Mouse (Mus musculus) cerebellum, adult 2 months (tissue): ENCODE data around the gene Ppm1j. TPM values are rescaled to one million over a fixed set of nuclear protein-coding genes. Genes with fewer than 3 reads are reported as not detected.

Experiments used
- DNase-seq, 2 experiments: peaks; one replicate each; pipeline ENCODE4 v3.0.0; 2021
- H3K27ac ChIP-seq: fragments of 200-500 bp; 2 replicates; pipeline ENCODE4 v1.5.1; 2012; ENCODE audit warnings: low read length, control low read depth, inconsistent platforms; ENCODE audit not compliant: insufficient read depth
- H3K27me3 ChIP-seq: fragments of 200-500 bp; 2 replicates; pipeline ENCODE4 v1.6.1; 2012; ENCODE audit warnings: inconsistent platforms, mild to moderate bottlenecking, low read length, moderate library complexity; ENCODE audit not compliant: control insufficient read depth, insufficient read depth
- H3K4me1 ChIP-seq: fragments of 200-500 bp; 2 replicates; pipeline ENCODE4 v1.6.1; 2011; ENCODE audit warnings: low read length; ENCODE audit not compliant: control insufficient read depth, insufficient read depth
- H3K4me3 ChIP-seq: fragments of 200-500 bp; replicated peaks from 2 replicates; pipeline ENCODE3; 2011; ENCODE audit warnings: mild to moderate bottlenecking, low read depth, low read length, control low read depth; ENCODE audit not compliant: insufficient read depth
- CTCF ChIP-seq: fragments of 200-500 bp; IDR thresholded peaks from 2 replicates; pipeline ENCODE4 v1.5.1; 2011; ENCODE audit warnings: low read depth, mild to moderate bottlenecking, control low read depth, low read length, moderate library complexity, borderline replicate concordance; ENCODE audit not compliant: insufficient read depth
- POLR2A ChIP-seq: fragments of 200-500 bp; IDR thresholded peaks from 2 replicates; pipeline ENCODE4 v1.6.1; 2011; ENCODE audit warnings: low read length, control low read depth, borderline replicate concordance; ENCODE audit not compliant: insufficient read depth
- WGBS: fragments of 180-500 bp; shearing (Covaris S2); methylation state at CpG from one replicate; pipeline ENCODE4 v1.1.7; 2018; 5-methylcytosine and 5-hydroxymethylcytosine counted together
- polyA plus RNA-seq: library from polyadenylated mRNA; depleted of rRNA; stranded (reverse); fragments of >200 nt; gene quantifications from 2 replicates; pipeline ENCODE4 v1.2.3, GENCODE M21; 2012; rRNA removed

Gene Ppm1j
- polyA plus RNA-seq, 1 experiment = 4.5 TPM

DNA sequence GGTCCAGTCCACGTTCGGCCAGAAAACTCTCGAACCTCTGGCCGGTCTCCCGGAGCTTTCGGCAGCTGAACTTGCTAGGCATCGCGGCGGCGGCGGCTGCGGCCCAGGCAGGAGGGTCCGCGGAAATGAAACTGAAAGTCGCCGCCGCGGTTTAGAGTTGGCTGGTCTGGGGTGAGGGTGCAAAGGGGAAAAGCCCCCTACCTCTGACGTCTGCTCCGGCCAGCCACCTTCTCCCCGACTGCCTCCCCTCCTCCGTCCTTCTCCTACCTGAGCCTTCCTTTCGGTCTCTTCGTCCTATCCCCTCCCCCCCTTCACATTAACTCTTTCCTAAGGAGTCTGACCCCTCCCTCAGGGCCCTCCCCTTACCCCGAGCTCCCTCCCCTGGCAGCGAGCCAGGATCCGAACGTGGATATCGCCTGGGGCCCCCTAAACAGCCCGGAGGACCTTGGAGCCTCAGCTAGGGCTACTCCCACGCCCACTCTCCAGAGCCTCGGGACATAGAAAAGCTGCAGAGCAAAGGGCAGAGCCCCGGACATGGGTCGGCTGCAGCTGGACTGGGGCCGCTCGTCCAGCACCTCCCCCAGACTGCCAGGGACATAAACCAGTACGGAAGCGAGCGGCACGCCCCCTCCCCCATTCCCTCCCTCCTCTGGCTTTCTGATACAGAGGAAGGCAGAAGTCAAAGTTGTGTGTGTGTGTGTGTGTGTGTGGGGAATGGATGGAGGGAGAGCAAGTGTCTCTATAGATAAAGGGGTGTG, 37.3 kb downstream of the Ppm1j start, which contains the start of gene Mov10:
Gene Mov10 (minus strand): TSS at position 573 of the 758 bp plus-strand sequence.
- no peaks in the 10 kb centered on the region for H3K27me3 ChIP-seq
- WGBS = under 1% methylated on average over 40 of the region's 40 CpGs
- DNase-seq = peak; percentile 23 to 34
- peak within 1 kb of the TSS; percentile 66 for H3K4me3 ChIP-seq
- no peaks in the 10 kb centered on the region for H3K4me1 ChIP-seq
- no peak for TF ChIP-seq CTCF
- no peak for TF ChIP-seq POLR2A
- H3K27ac ChIP-seq = no peak within 1 kb of the TSS

DNA sequence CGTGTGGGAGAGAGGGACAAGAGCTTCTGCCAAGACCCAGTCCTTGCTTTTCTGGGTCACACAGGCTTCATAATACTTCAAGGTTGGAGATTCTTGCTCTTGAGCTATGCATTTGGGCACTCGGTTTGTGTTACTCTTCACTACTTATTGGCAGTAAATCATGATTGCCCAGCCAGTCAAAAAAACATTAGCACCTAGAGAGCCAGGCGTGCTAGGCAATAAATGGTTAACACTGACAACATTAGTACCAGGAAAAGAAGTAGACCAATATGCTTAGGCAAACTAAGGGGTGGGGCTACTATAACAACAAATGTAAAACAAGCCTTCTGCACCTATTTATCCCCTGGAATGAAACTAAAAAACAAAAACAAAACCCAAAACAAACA, 37.9 kb downstream of the Ppm1j start:
- DNase-seq = no peak
- 18% methylated on average over 3 of the region's 3 CpGs for WGBS
- H3K27ac ChIP-seq = no peak overlapping the region
- H3K4me3 ChIP-seq = no peak overlapping the region
- no peaks in the 10 kb centered on the region for H3K4me1 ChIP-seq
- no peak for TF ChIP-seq POLR2A
- no peak for TF ChIP-seq CTCF
- H3K27me3 ChIP-seq = no peaks in the 10 kb centered on the region

DNA sequence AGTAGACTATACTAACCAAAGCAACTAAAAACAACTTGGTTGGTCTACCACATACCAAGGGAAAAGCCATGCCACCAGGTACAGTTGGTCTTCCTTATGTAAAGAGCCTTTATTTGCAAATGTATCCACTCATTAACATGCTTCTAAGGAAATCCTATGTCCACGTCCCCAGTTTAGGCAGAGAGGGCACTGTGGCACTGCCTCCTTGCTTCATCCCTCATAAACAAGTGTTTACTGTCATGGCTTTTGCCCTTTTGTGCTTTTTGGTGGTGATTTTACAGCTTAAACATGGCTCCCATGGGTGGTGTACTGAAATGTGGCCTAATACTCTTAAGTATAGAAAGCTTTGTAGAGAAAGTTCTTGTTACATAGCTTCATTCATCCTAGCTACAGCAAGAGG, 39.6 kb downstream of the Ppm1j start:
- Histone ChIP-seq H3K27me3 (no peaks in the 10 kb centered on the region), H3K4me1 (no peaks in the 10 kb centered on the region), H3K27ac (no peak overlapping the region), H3K4me3 (no peak overlapping the region)
- 55% methylated on average over 1 of the region's 1 CpGs for whole genome bisulfite sequencing
- TF ChIP-seq POLR2A = no peak
- TF ChIP-seq CTCF = no peak
- no peak for DNase-seq

DNA sequence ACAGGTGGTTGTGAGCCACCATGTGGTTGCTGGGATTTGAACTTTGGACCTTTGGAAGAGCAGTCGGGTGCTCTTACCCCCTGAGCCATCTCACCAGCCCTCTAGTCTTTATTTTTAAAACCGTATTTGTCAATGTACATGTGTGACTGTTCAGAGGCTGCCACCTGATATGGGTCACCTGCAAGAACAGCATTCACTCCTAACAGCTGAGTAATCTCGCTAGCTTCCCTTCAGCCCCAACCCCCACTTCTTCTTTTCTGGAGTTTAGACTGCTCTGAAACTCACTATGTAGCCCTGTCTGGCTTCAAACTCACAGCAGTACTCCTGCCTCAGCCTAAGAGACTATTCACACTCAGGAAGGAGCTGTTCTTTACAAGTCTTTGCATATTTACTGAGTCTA, 41.6 kb downstream of the Ppm1j start:
- no peak overlapping the region for H3K4me3 ChIP-seq
- TF ChIP-seq POLR2A = no peak
- no peak for TF ChIP-seq CTCF
- 87% methylated on average over 3 of the region's 3 CpGs for WGBS

More for the DNA sequence above, 41.6 kb downstream of the Ppm1j start:
- H3K4me1 ChIP-seq = no peaks in the 10 kb centered on the region
- DNase-seq = no peak
- no peaks in the 10 kb centered on the region for H3K27me3 ChIP-seq
- no peak overlapping the region for H3K27ac ChIP-seq

Other genes with a start within 250 kb of the Ppm1j start
- 29.9 and 31.9 TPM in 2 replicates for gene Slc16a1, start 142.4 kb upstream of the Ppm1j start, polyA plus RNA-seq
- gene Fam19a3, start 784 bp downstream of the Ppm1j start, polyA plus RNA-seq = 0.41 and 0.43 TPM in 2 replicates
- 30.6 and 31.2 TPM in 2 replicates for gene Rhoc, start 7.3 kb downstream of the Ppm1j start, polyA plus RNA-seq
- gene Mov10, start 37.5 kb downstream of the Ppm1j start, polyA plus RNA-seq = 3.2 and 4.1 TPM in 2 replicates
- 13.7 and 14.7 TPM in 2 replicates for gene St7l, start 82.9 kb downstream of the Ppm1j start, polyA plus RNA-seq
- gene Capza1, start 83.4 kb downstream of the Ppm1j start, polyA plus RNA-seq = 45.6 and 53.7 TPM in 2 replicates
- gene Wnt2b, start 180.9 kb downstream of the Ppm1j start, polyA plus RNA-seq = 0.40 and 0.44 TPM in 2 replicates